Mouse (Mus musculus): ENCODE measurements around the gene Actn4. TPM values are rescaled to one million over a fixed set of nuclear protein-coding genes. Genes with fewer than 3 reads are reported as not detected.

The Actn4 gene
- total RNA-seq, 1 experiment from 2014 or later, result 204 TPM

GRCm38 (mm10) chr7:28883039-28883438 is 79.1 kb downstream of the Actn4 start:
- DNase-seq, result no peak

GRCm38 (mm10) chr7:28881199-28881598 is 80.9 kb downstream of the Actn4 start, which contains the start of gene Capn12:
Gene Capn12 (plus strand): TSS chr7:28881422.
- no peak for DNase-seq

DNA sequence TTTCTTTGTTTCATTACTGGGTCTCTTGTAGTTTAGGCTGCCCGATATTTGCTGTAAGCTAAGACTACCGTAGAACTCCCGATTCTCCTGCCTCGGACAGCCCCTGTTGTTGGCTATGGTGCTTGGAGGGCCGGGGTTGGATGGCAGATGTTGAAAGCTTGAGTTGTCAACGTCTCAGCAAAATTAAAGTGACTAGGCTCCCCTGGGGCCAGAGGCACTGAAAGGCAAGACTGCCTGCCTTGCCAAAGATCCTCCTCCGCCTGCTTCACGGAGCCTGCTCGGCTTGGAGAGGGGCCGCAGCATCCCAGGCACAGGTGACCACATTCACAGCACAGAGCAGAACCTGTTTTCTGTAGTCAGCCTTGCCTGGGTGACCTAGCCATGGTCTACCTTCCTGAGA is 81.6 kb downstream of the Actn4 start:
- no peak for DNase-seq

- DNase-seq, result no peak
Observed at GRCm38 (mm10) chr7:28879606-28880005, 82.5 kb downstream of the Actn4 start.

DNA sequence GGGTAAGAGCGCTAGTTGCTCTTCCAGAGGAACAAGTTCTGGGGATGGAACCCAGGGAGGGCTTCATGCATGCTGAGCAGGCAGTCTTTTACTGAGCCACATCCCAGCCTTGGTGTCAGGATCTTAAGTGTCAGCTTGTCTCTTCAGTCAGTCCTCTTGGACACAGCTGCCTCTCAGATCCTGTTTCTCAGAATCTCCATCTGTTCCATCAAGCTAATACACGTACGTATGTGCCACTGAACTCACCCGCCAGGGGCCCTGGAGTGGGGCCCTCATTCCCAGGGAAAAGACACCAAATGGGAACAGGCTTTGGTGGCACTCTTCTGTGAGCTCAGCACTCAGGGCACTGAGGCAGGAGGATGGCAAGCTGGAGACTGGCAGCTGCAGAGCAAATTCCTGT is 84.3 kb downstream of the Actn4 start:
- no peak for DNase-seq

GRCm38 (mm10) chr7:28877155-28877554 is 85.0 kb downstream of the Actn4 start:
- no peak for DNase-seq

DNA sequence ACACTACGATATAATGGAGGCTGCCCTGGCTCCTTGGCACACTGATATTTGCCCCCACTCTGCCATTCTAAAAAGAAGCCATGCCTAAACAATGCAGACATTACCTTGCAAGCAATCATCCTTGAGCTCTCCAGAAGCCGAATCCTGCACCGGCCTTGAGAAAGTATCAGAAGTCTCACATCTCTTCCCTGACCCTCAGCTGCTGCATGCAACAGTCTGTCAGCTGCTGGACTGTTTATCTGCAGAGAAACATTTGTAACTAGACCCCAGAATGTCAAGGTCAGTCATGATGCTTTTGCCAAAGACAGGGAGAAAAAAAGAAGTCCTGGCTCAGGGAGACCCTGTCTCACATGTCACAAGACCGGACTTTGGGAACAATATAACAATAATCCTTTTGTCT is 86.0 kb downstream of the Actn4 start:
- DNase-seq, result no peak

DNA sequence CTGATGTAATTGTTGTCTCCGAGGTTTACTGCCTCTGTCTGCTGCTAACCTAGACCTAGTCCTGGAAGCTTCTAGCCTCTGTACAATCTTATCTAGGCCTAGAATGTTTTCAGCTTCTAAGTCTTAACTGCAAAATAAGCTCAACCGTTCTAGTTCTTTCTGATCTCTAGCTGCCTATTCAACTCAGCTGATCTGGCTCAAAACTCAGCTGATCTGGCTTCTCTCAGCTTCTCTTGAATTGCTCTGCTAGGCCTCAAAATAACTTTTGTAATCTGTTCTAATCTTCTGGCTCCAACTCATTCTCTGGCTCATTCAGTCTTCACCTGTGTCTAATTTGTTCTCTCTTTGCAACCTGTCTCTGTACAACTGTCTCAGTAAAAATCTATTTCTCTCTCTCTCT is 87.6 kb downstream of the Actn4 start:
- no peak for DNase-seq

GRCm38 (mm10) chr7:28870901-28871664 is 91.1 kb downstream of the Actn4 start:
- no peak for DNase-seq

DNA sequence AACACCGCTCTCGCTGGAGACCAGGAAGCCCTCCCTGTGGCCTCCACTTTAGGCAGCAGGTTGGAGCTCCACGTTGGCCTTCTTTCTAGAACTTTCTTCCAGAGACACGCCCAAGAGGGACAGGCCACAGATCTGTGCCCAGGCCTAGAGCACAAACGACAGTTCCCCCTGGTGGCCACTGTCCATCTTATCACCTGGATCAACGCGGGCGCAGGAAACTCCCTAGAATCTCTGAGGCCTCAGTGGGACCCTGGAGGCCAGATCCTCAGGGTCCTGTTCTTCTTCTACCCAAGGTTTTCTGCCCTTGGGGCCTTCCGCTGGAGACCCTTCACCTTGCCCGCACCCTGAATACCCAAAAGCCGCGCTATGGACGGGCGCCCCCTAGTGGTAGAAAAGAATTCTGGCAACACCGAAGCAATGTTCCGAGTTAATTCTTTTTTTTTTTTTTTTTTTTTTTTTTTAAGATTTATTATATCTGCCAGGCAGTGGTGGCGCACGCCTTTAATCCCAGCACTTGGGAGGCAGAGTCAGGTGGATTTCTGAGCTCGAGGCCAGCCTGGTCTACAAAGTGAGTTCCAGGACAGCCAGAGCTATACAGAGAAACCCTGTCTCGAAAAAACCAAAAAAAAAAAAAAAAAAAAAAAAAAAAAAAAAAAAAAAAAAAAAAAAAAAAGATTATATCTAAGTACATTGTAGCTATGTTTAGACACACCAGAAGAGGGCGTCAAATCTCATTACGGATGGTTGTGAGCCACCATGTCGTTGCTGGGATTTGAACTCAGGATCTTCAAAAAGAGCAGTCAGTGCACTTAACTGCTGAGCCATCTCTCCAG is 94.4 kb downstream of the Actn4 start:
- DNase-seq, result peak; percentile 78

DNA sequence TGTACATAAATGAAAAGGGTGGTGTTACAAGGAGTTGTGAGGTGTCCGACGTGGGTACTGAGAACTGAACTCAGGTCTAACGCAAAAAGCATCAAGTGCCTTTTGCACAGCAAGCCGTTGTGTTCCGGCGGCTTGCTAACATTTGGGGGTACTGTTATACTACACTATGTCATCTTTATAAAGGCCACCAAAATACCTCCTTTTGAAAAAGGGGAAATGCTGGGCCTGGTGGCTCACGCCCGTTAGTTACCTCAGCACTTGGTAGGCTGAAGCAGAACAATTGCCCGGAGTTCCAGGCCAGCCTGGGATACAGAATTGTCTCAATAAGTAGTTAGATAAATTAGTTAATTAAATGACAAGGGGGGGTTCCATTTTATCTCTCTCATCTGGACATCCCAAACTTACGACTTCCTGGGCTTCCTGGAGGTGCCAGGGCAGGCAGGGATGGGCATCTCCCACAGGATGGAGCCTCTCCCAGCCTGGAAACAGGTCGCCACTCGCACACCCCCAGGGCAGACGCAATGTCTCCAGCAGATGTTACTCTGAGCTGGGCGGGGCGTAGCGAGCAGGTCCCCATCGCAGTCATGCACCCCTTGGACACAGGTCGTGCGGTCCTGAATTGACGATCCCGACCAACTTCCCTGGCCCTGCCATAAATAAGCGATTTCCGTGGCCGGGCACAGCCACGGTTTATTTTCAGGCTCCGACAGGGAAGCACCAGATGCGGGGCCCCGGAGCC is 95.2 kb downstream of the Actn4 start:
- no peak for DNase-seq

DNA sequence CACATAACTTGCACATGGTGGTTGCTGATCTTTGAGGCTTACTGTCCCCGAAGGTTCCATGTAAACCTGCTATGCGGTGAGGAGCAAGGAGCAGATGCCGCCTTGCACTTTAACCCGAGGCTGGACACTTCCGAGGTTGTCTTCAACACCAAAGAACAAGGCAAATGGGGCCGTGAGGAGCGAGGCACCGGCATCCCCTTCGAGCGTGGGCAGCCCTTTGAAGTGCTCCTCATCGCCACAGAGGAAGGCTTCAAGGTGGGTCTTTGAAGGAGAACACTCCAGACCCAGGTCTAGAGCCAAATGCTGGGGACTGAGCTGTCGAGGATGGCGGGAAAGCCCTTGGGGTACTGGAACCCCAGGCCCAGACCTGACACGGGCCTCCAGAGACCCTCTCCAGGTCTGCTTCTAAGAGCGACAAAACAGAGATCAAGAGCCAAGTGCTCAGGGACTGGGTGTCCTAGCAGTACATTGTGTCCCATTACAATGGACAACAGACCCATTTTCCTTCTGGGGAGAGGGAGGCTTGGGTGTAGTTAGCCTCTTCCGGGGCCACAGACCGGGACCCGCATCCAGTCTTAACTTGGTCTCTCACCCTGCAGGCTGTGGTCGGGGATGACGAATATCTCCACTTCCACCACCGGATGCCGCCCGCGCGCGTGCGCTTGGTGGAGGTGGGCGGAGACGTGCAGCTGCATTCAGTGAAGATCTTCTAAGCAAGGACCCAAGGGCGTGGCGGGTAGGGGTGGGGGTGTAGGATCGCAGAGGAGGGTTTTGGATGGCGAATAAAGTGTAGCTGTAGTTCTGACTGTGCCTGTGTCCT is 96.4 kb downstream of the Actn4 start:
- peak; percentile 87 for DNase-seq

GRCm38 (mm10) chr7:28864288-28864750 is 97.8 kb downstream of the Actn4 start:
- DNase-seq, result no peak

DNA sequence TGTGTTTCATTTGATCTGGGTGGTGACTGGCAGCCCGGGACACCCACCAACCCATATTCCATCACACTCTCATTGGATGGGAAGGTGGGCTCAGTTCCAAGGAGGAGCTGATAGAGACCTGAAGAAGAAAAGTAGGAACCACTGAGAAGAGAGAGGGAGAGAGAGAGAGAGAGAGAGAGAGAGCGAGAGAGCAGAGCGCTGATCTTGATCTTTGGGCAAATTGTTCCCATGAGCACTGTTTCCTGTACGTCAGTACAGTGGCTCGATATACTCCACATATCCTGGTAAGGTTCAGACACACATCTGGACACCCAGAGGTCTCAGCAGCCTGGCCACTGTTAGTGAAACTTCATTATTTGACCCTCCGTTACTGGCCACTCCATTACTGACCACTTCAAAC is 98.6 kb downstream of the Actn4 start, which contains the start of gene Lgals7:
TSS of gene Lgals7 (plus strand) at position 314 of the 400 bp plus-strand sequence.
- DNase-seq, result no peak

DNA sequence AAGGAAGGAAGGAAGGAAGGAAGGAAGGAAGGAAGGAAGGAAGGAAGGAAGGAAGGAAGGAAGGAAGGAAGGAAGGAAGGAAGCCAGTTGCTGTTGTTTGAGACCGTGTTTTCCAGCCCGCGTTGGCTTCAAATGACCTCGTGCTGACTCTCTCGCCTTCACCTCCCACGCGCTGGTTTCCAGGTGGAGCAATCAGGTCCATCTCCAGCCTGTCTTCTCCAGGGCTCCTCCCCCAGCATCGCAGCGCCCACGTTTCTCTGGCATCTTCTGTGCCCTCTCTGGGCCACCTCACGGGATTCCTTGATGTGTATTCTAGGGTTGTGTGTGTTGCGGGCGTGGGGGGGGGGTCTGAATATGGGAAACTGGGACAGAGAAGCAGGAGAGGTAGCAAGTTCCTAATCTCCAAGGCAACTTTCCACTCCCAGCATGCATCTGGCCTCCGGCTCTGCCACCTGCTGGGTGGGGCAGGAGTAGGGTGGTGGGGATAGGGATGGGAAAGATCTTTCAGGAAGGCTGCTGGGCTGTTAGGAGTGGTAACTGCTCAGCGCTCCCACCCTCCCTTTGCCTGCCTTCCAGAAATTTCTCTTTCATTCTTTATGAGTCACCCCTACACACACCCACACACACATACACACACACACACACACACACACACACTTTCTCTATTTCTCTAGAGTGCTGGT is 99.2 kb downstream of the Actn4 start:
- no peak for DNase-seq

- DNase-seq, result no peak
Observed at GRCm38 (mm10) chr7:28860898-28861297, 101.2 kb downstream of the Actn4 start.

GRCm38 (mm10) chr7:28859953-28860352 is 102.2 kb downstream of the Actn4 start:
- DNase-seq, result no peak

DNA sequence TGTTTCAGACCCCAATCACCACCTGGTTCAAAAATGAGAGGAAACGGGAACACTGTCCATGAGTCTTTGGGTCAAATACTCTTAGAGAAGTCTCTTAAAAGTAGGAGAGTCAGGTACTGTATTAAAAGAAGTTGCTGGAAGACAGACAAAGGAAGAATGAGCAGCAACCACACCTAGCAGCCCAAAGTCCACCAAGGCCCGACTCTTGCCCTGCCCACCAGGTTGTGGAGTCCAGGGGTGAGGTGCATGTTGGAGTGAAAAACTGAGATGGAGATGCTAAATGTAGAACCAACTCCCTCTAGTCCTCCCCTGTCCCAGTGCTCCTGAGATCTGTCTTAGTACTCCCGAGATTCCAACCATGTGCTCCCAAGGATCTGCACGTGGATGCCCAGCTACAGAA is 111.5 kb downstream of the Actn4 start:
- no peak for DNase-seq

DNA sequence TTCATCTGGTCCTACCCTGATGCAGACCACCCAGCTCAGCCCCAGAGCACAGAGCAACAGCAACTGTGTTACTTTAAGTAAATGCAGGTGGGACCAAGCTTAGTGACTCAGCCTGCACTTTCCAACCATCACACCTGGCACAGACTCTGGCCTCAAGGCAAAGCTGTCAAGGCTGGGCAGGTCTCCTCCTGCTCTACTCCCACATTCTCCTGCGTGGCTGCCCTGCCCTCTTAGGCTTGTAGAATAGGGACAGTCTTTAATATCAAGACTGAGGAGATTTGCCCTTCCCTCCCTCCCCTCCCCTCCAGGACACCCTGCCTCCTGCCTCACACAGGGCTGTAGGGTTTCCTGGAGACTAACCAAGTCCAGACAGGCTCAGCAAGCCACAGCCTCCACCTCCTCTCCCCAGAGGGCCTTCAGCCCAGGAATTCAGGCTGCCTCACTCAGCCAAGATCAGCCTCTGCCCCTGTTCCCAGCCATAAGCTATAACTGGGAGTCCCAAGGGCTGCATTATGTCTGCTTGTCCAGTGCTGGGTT is 112.4 kb downstream of the Actn4 start:
- no peak for DNase-seq

DNA sequence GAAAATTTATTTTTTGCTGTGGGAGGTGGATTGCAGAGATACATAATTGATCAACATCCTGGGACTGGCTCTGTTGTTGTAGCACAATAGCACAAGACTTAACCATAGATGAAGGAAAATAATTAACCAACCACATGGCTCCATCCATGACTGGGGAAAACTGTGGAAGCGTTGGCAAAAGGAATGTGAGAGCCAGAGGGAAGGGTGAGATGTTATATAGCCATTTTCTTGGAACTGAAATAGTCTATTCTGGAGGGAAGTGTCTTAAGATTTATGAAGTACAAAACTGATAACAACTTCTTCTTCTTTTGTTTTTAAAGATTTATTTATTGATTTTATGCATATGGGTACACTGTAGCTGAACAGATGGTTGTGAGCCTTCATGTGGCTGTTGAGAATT is 114.9 kb downstream of the Actn4 start:
- DNase-seq, result no peak

All from adrenal gland, postnatal 25 days (tissue).